Mouse (Mus musculus): ENCODE data around the gene Med27. TPM values are rescaled to one million over a fixed set of nuclear protein-coding genes. Genes with fewer than 3 reads are reported as not detected.

Med27 gene
- polyA plus RNA-seq, 1 experiment = 5.7 TPM

- no peak overlapping the region for H3K4me3 ChIP-seq (replicated peaks)
- TF ChIP-seq TAL1 (IDR thresholded peaks at IDR 0.05; ENCODE audit: low read length) (no peak), GATA1 (IDR thresholded peaks at IDR 0.05; ENCODE audit: low read length) (no peak)
- H3K27me3 ChIP-seq (ENCODE audit: control insufficient read depth) = peaks cover 10% of the 10 kb centered on the region
Observed at GRCm38 (mm10) chr2:29338396-29338795, 8.2 kb upstream of the Med27 start.

GRCm38 (mm10) chr2:29358696-29359375 lies 12.2 kb downstream of the Med27 start:
- peaks cover 37% of the 10 kb centered on the region for H3K36me3 ChIP-seq (ENCODE audit: control insufficient read depth)
- H3K27me3 ChIP-seq (ENCODE audit: control insufficient read depth) = no peaks in the 10 kb centered on the region
- no peaks in the 10 kb centered on the region for H3K9me3 ChIP-seq (ENCODE audit: control insufficient read depth, low read length)
- H3K4me1 ChIP-seq (ENCODE audit: control insufficient read depth) = peaks cover 1% of the 10 kb centered on the region
- H3K4me3 ChIP-seq (replicated peaks) = no peak overlapping the region
- TF ChIP-seq GATA1 (IDR thresholded peaks at IDR 0.05; ENCODE audit: low read length) = no peak
- no peak for TF ChIP-seq TAL1 (IDR thresholded peaks at IDR 0.05; ENCODE audit: low read length)

More at GRCm38 (mm10) chr2:29338396-29338795, 8.2 kb upstream of the Med27 start:
- Histone ChIP-seq H3K9me3 (ENCODE audit: control insufficient read depth, low read length) (no peaks in the 10 kb centered on the region), H3K36me3 (ENCODE audit: control insufficient read depth) (no peaks in the 10 kb centered on the region), H3K4me1 (ENCODE audit: control insufficient read depth) (no peaks in the 10 kb centered on the region)

- TF ChIP-seq TAL1 (IDR thresholded peaks at IDR 0.05; ENCODE audit: low read length) (no peak), GATA1 (IDR thresholded peaks at IDR 0.05; ENCODE audit: low read length) (no peak)
- H3K4me1 ChIP-seq (ENCODE audit: control insufficient read depth) = no peaks in the 10 kb centered on the region
Observed at GRCm38 (mm10) chr2:29360956-29361355, 14.3 kb downstream of the Med27 start.

GRCm38 (mm10) chr2:29365000-29365695 lies 18.5 kb downstream of the Med27 start:
- no peaks in the 10 kb centered on the region for H3K4me1 ChIP-seq (ENCODE audit: control insufficient read depth)
- TF ChIP-seq GATA1 (IDR thresholded peaks at IDR 0.05; ENCODE audit: low read length) = no peak
- no peak for TF ChIP-seq TAL1 (IDR thresholded peaks at IDR 0.05; ENCODE audit: low read length)
- no peaks in the 10 kb centered on the region for H3K27me3 ChIP-seq (ENCODE audit: control insufficient read depth)
- H3K36me3 ChIP-seq (ENCODE audit: control insufficient read depth) = peaks cover 11% of the 10 kb centered on the region
- no peaks in the 10 kb centered on the region for H3K9me3 ChIP-seq (ENCODE audit: control insufficient read depth, low read length)
- H3K4me3 ChIP-seq (replicated peaks) = no peak overlapping the region

More at GRCm38 (mm10) chr2:29360956-29361355, 14.3 kb downstream of the Med27 start:
- no peak overlapping the region for H3K4me3 ChIP-seq (replicated peaks)
- peaks cover 27% of the 10 kb centered on the region for H3K36me3 ChIP-seq (ENCODE audit: control insufficient read depth)
- no peaks in the 10 kb centered on the region for H3K27me3 ChIP-seq (ENCODE audit: control insufficient read depth)
- no peaks in the 10 kb centered on the region for H3K9me3 ChIP-seq (ENCODE audit: control insufficient read depth, low read length)

GRCm38 (mm10) chr2:29368730-29369129 lies 22.1 kb downstream of the Med27 start:
- Histone ChIP-seq H3K9me3 (ENCODE audit: control insufficient read depth, low read length) (no peaks in the 10 kb centered on the region), H3K4me1 (ENCODE audit: control insufficient read depth) (no peaks in the 10 kb centered on the region), H3K36me3 (ENCODE audit: control insufficient read depth) (peaks cover 11% of the 10 kb centered on the region), H3K27me3 (ENCODE audit: control insufficient read depth) (no peaks in the 10 kb centered on the region), H3K4me3 (replicated peaks) (no peak overlapping the region)
- TF ChIP-seq TAL1 (IDR thresholded peaks at IDR 0.05; ENCODE audit: low read length) = no peak
- TF ChIP-seq GATA1 (IDR thresholded peaks at IDR 0.05; ENCODE audit: low read length) = no peak

GRCm38 (mm10) chr2:29372176-29372575 lies 25.6 kb downstream of the Med27 start:
- TF ChIP-seq GATA1 (IDR thresholded peaks at IDR 0.05; ENCODE audit: low read length) (no peak), TAL1 (IDR thresholded peaks at IDR 0.05; ENCODE audit: low read length) (no peak)
- no peaks in the 10 kb centered on the region for H3K27me3 ChIP-seq (ENCODE audit: control insufficient read depth)
- no peaks in the 10 kb centered on the region for H3K9me3 ChIP-seq (ENCODE audit: control insufficient read depth, low read length)
- H3K36me3 ChIP-seq (ENCODE audit: control insufficient read depth) = peaks cover 2% of the 10 kb centered on the region
- H3K4me3 ChIP-seq (replicated peaks) = no peak overlapping the region
- H3K4me1 ChIP-seq (ENCODE audit: control insufficient read depth) = no peaks in the 10 kb centered on the region

GRCm38 (mm10) chr2:29381683-29382082 lies 35.1 kb downstream of the Med27 start:
- no peaks in the 10 kb centered on the region for H3K9me3 ChIP-seq (ENCODE audit: control insufficient read depth, low read length)
- peaks cover 3% of the 10 kb centered on the region for H3K36me3 ChIP-seq (ENCODE audit: control insufficient read depth)
- TF ChIP-seq GATA1 (IDR thresholded peaks at IDR 0.05; ENCODE audit: low read length) = no peak
- no peak for TF ChIP-seq TAL1 (IDR thresholded peaks at IDR 0.05; ENCODE audit: low read length)
- H3K4me1 ChIP-seq (ENCODE audit: control insufficient read depth) = no peaks in the 10 kb centered on the region
- no peak overlapping the region for H3K4me3 ChIP-seq (replicated peaks)
- H3K27me3 ChIP-seq (ENCODE audit: control insufficient read depth) = no peaks in the 10 kb centered on the region

GRCm38 (mm10) chr2:29382583-29382982 lies 36.0 kb downstream of the Med27 start:
- no peaks in the 10 kb centered on the region for H3K4me1 ChIP-seq (ENCODE audit: control insufficient read depth)

GRCm38 (mm10) chr2:29383133-29383532 lies 36.5 kb downstream of the Med27 start:
- H3K36me3 ChIP-seq (ENCODE audit: control insufficient read depth) = peaks cover 2% of the 10 kb centered on the region
- H3K4me1 ChIP-seq (ENCODE audit: control insufficient read depth) = no peaks in the 10 kb centered on the region
- no peaks in the 10 kb centered on the region for H3K27me3 ChIP-seq (ENCODE audit: control insufficient read depth)
- H3K9me3 ChIP-seq (ENCODE audit: control insufficient read depth, low read length) = no peaks in the 10 kb centered on the region
- no peak overlapping the region for H3K4me3 ChIP-seq (replicated peaks)
- TF ChIP-seq TAL1 (IDR thresholded peaks at IDR 0.05; ENCODE audit: low read length) = no peak
- no peak for TF ChIP-seq GATA1 (IDR thresholded peaks at IDR 0.05; ENCODE audit: low read length)

More at GRCm38 (mm10) chr2:29382583-29382982, 36.0 kb downstream of the Med27 start:
- no peak for TF ChIP-seq TAL1 (IDR thresholded peaks at IDR 0.05; ENCODE audit: low read length)
- TF ChIP-seq GATA1 (IDR thresholded peaks at IDR 0.05; ENCODE audit: low read length) = no peak
- no peak overlapping the region for H3K4me3 ChIP-seq (replicated peaks)
- H3K27me3 ChIP-seq (ENCODE audit: control insufficient read depth) = no peaks in the 10 kb centered on the region
- H3K36me3 ChIP-seq (ENCODE audit: control insufficient read depth) = peaks cover 3% of the 10 kb centered on the region
- no peaks in the 10 kb centered on the region for H3K9me3 ChIP-seq (ENCODE audit: control insufficient read depth, low read length)

All from erythroblast, embryonic 14.5 days (primary cell).